Mouse (Mus musculus): ENCODE data around the gene Irf8. TPM values are rescaled to one million over a fixed set of nuclear protein-coding genes. Genes with fewer than 3 reads are reported as not detected.
"Not testable (repeated sequence)": the region's sequence is repeated elsewhere in the genome, so short reads cannot be mapped to it uniquely, and the experiment has no call there.

Gene Irf8
- polyA plus RNA-seq, 1 experiment from 2014 or later, result 10.6 TPM

GRCm38 (mm10) chr8:120783781-120784180 lies 47.6 kb downstream of the Irf8 start:
- H3K27me3 ChIP-seq (replicated peaks), result no peaks in the 10 kb centered on the region
- H3K9ac ChIP-seq, result no peak overlapping the region
- H3K9me3 ChIP-seq (replicated peaks), result no peaks in the 10 kb centered on the region
- no peaks in the 10 kb centered on the region for H3K4me1 ChIP-seq
- H3K36me3 ChIP-seq, result no peaks in the 10 kb centered on the region
- WGBS (ENCODE audit: insufficient replicate concordance), result 65% methylated on average over 4 of the region's 4 CpGs
- no peak for ATAC-seq
- H3K27ac ChIP-seq, result no peak overlapping the region
- no peak overlapping the region for H3K4me3 ChIP-seq
- H3K4me2 ChIP-seq, result no peak overlapping the region

- no peak for ATAC-seq
- 58% methylated on average over 4 of the region's 4 CpGs for WGBS (ENCODE audit: insufficient replicate concordance)
- no peaks in the 10 kb centered on the region for H3K27me3 ChIP-seq (replicated peaks)
- H3K9ac ChIP-seq, result no peak overlapping the region
- no peaks in the 10 kb centered on the region for H3K4me1 ChIP-seq
- no peaks in the 10 kb centered on the region for H3K36me3 ChIP-seq
- no peak overlapping the region for H3K27ac ChIP-seq
- H3K4me2 ChIP-seq, result no peak overlapping the region
- H3K4me3 ChIP-seq, result no peak overlapping the region
- no peaks in the 10 kb centered on the region for H3K9me3 ChIP-seq (replicated peaks)
Measured at GRCm38 (mm10) chr8:120786753-120787152, 50.6 kb downstream of the Irf8 start.

GRCm38 (mm10) chr8:120787631-120788030 lies 51.5 kb downstream of the Irf8 start:
- Histone ChIP-seq H3K36me3 (no peaks in the 10 kb centered on the region), H3K27ac (no peak overlapping the region), H3K9me3 (replicated peaks) (no peaks in the 10 kb centered on the region), H3K4me1 (no peaks in the 10 kb centered on the region), H3K4me2 (no peak overlapping the region), H3K9ac (no peak overlapping the region), H3K27me3 (replicated peaks) (no peaks in the 10 kb centered on the region), H3K4me3 (no peak overlapping the region)
- no peak for ATAC-seq
- 32% methylated on average over 5 of the region's 5 CpGs for WGBS (ENCODE audit: insufficient replicate concordance)

- H3K4me1 ChIP-seq, result 0 out of 2 replicates have a peak, but pooled peaks cover 3% of the 10 kb centered on the region
- no peaks in the 10 kb centered on the region for H3K36me3 ChIP-seq
- no peaks in the 10 kb centered on the region for H3K9me3 ChIP-seq (replicated peaks)
- H3K27me3 ChIP-seq (replicated peaks), result 0 out of 2 replicates have a peak, but pooled peaks cover 7% of the 10 kb centered on the region
- WGBS (ENCODE audit: insufficient replicate concordance), result 33% methylated on average over 15 of the region's 15 CpGs
- H3K4me2 ChIP-seq, result no peak overlapping the region
- ATAC-seq, result no peak
- H3K27ac ChIP-seq, result no peak overlapping the region
- H3K9ac ChIP-seq, result no peak overlapping the region
- H3K4me3 ChIP-seq, result no peak overlapping the region
Measured at GRCm38 (mm10) chr8:120792710-120793109, 56.6 kb downstream of the Irf8 start.

- 38% methylated on average over 9 of the region's 9 CpGs for WGBS (ENCODE audit: insufficient replicate concordance)
- no peak overlapping the region for H3K4me2 ChIP-seq
- H3K9me3 ChIP-seq (replicated peaks), result no peaks in the 10 kb centered on the region
- peaks cover 23% of the 10 kb centered on the region for H3K27me3 ChIP-seq (replicated peaks)
- H3K4me3 ChIP-seq, result no peak overlapping the region
- H3K27ac ChIP-seq, result no peak overlapping the region
- no peak overlapping the region for H3K9ac ChIP-seq
- 0 out of 2 replicates have a peak, but pooled peaks cover 3% of the 10 kb centered on the region for H3K4me1 ChIP-seq
- peak; percentile 43; the same call in 1 of the 2 replicates for ATAC-seq
- no peaks in the 10 kb centered on the region for H3K36me3 ChIP-seq
Measured at GRCm38 (mm10) chr8:120795944-120796635, 59.9 kb downstream of the Irf8 start.

- WGBS (ENCODE audit: insufficient replicate concordance), result 69% methylated on average over 9 of the region's 9 CpGs
- H3K9ac ChIP-seq, result no peak overlapping the region
- peaks cover 34% of the 10 kb centered on the region for H3K27me3 ChIP-seq (replicated peaks)
- H3K4me2 ChIP-seq, result no peak overlapping the region
- no peaks in the 10 kb centered on the region for H3K9me3 ChIP-seq (replicated peaks)
- H3K4me3 ChIP-seq, result no peak overlapping the region
- no peaks in the 10 kb centered on the region for H3K36me3 ChIP-seq
- H3K4me1 ChIP-seq, result 0 out of 2 replicates have a peak, but pooled peaks cover 3% of the 10 kb centered on the region
- no peak overlapping the region for H3K27ac ChIP-seq
- no peak for ATAC-seq
Measured at GRCm38 (mm10) chr8:120797019-120797727, 61.0 kb downstream of the Irf8 start.

GRCm38 (mm10) chr8:120800308-120800865 lies 64.2 kb downstream of the Irf8 start:
- peak; percentile 34; the same call in 1 of the 2 replicates for ATAC-seq
- Histone ChIP-seq H3K4me3 (no peak overlapping the region), H3K9me3 (replicated peaks) (no peaks in the 10 kb centered on the region), H3K4me2 (peak overlapping the region; percentile 23; the same call in 1 of the 2 replicates), H3K27ac (no peak overlapping the region), H3K4me1 (no peaks in the 10 kb centered on the region), H3K36me3 (no peaks in the 10 kb centered on the region), H3K27me3 (replicated peaks) (peaks cover 33% of the 10 kb centered on the region), H3K9ac (no peak overlapping the region)
- WGBS (ENCODE audit: insufficient replicate concordance), result 7% methylated on average over 17 of the region's 17 CpGs

- H3K9me3 ChIP-seq (replicated peaks), result not testable (repeated sequence)
Measured at GRCm38 (mm10) chr8:120803661-120804375, 67.7 kb downstream of the Irf8 start.

GRCm38 (mm10) chr8:120804741-120805140 lies 68.6 kb downstream of the Irf8 start:
- H3K36me3 ChIP-seq, result no peaks in the 10 kb centered on the region
- 68% methylated on average over 3 of the region's 3 CpGs for WGBS (ENCODE audit: insufficient replicate concordance)
- H3K4me2 ChIP-seq, result no peak overlapping the region
- peaks cover 44% of the 10 kb centered on the region for H3K27me3 ChIP-seq (replicated peaks)
- H3K4me1 ChIP-seq, result 0 out of 2 replicates have a peak, but pooled peaks cover 4% of the 10 kb centered on the region
- ATAC-seq, result no peak
- H3K27ac ChIP-seq, result no peak overlapping the region
- no peak overlapping the region for H3K9ac ChIP-seq
- H3K9me3 ChIP-seq (replicated peaks), result no peaks in the 10 kb centered on the region
- H3K4me3 ChIP-seq, result no peak overlapping the region

More at GRCm38 (mm10) chr8:120803661-120804375, 67.7 kb downstream of the Irf8 start:
- peaks cover 48% of the 10 kb centered on the region for H3K27me3 ChIP-seq (replicated peaks)
- WGBS (ENCODE audit: insufficient replicate concordance), result 62% methylated on average over 6 of the region's 6 CpGs
- H3K4me2 ChIP-seq, ATAC-seq, H3K4me1 ChIP-seq, H3K9ac ChIP-seq, H3K4me3 ChIP-seq, H3K36me3 ChIP-seq, H3K27ac ChIP-seq: not testable (repeated sequence)

Data from liver, embryonic 12.5 days (tissue).